Mouse (Mus musculus) CH12.LX (cell line): ENCODE results near the gene D630003M21Rik. TPM values are rescaled to one million over a fixed set of nuclear protein-coding genes. Genes with fewer than 3 reads are reported as not detected.

Experiments used
- DNase-seq: peaks from one replicate; pipeline ENCODE4 v3.0.0-alpha.2; 2013; ENCODE audit errors: extremely low read depth
- H3K27ac ChIP-seq: 2 replicates; pipeline ENCODE4 v1.5.1; 2012; ENCODE audit warnings: low read depth, mild to moderate bottlenecking, control low read depth, moderate library complexity; ENCODE audit not compliant: insufficient read depth
- H3K27me3 ChIP-seq: replicated peaks from 2 replicates; pipeline ENCODE3; 2012; ENCODE audit warnings: inconsistent platforms
- H3K36me3 ChIP-seq, 2 experiments: replicated peaks in 1 of 2; 2 replicates each; pipeline versions ENCODE3 to v1.6.1; 2012; ENCODE audit warnings: inconsistent platforms in 1 of 2, low read length in 1 of 2, mild to moderate bottlenecking in 1 of 2, mixed read lengths in 1 of 2, moderate library complexity in 1 of 2; ENCODE audit not compliant: control insufficient read depth in 1 of 2, insufficient read depth in 1 of 2
- H3K4me1 ChIP-seq, 2 experiments: 2 replicates each; pipeline ENCODE4 v1.6.1; 2012; ENCODE audit warnings: inconsistent platforms in 1 of 2, moderate library complexity in 1 of 2; ENCODE audit not compliant: insufficient read depth in 2 of 2, control insufficient read depth in 1 of 2
- H3K4me2 ChIP-seq: 2 replicates; pipeline ENCODE4 v1.6.1; 2012; ENCODE audit warnings: low read depth, mild to moderate bottlenecking, control low read depth; ENCODE audit not compliant: poor library complexity, insufficient read depth, severe bottlenecking
- H3K4me3 ChIP-seq, 3 experiments: fragments of 150-350 bp in 1 of 3; sonication (generic) in 1 of 3; replicated peaks in 1 of 3; 2 replicates each; pipeline versions ENCODE3 to v1.5.1; 2011 to 2012; ENCODE audit warnings: low read depth in 2 of 3, low read length in 2 of 3, mild to moderate bottlenecking in 2 of 3, moderate library complexity in 2 of 3, control low read depth in 1 of 3, improper control_type of control experiment in 1 of 3, inconsistent platforms in 1 of 3, mixed read lengths in 1 of 3; ENCODE audit not compliant: poor library complexity in 1 of 3
- H3K79me2 ChIP-seq: replicated peaks from 2 replicates; pipeline ENCODE4 v1.6.1; 2012; ENCODE audit warnings: mild to moderate bottlenecking, moderate library complexity; ENCODE audit not compliant: control insufficient read depth, poor library complexity, insufficient read depth, severe bottlenecking; ENCODE audit errors: extremely low read depth
- H3K9ac ChIP-seq: 2 replicates; pipeline ENCODE4 v1.6.1; 2012; ENCODE audit warnings: low read depth, mild to moderate bottlenecking, control low read depth, moderate library complexity; ENCODE audit not compliant: insufficient read depth
- H3K9me3 ChIP-seq: replicated peaks from 2 replicates; pipeline ENCODE3; 2012; ENCODE audit warnings: low read length, inconsistent platforms, mixed read lengths
- EP300 ChIP-seq: IDR thresholded peaks from 2 replicates; pipeline ENCODE4 v1.6.1; 2011; ENCODE audit warnings: low read length, improper control_type of control experiment
- GABPA ChIP-seq: IDR thresholded peaks from 2 replicates; pipeline ENCODE4 v1.6.1; 2012; ENCODE audit warnings: low read depth, low read length, improper control_type of control experiment, inconsistent platforms; ENCODE audit not compliant: insufficient replicate concordance
- IRF4 ChIP-seq: IDR thresholded peaks from 2 replicates; pipeline ENCODE4 v1.6.1; 2014; ENCODE audit warnings: low read depth, mild to moderate bottlenecking, inconsistent platforms, low read length, improper control_type of control experiment
- JUN ChIP-seq: IDR thresholded peaks from 2 replicates; pipeline ENCODE4 v1.6.1; 2011; ENCODE audit warnings: low read depth, mild to moderate bottlenecking, low read length, improper control_type of control experiment, moderate library complexity; ENCODE audit not compliant: insufficient read depth
- JUND ChIP-seq: conservative IDR thresholded peaks from 2 replicates; pipeline ENCODE4 v1.6.1; 2011; ENCODE audit warnings: low read depth, low read length, improper control_type of control experiment
- MAX ChIP-seq: IDR thresholded peaks from 2 replicates; pipeline ENCODE4 v1.6.1; 2011; ENCODE audit warnings: low read length, improper control_type of control experiment
- MAZ ChIP-seq: IDR thresholded peaks from 2 replicates; pipeline ENCODE4 v1.6.1; 2012; ENCODE audit warnings: low read depth, mild to moderate bottlenecking, inconsistent platforms, low read length, improper control_type of control experiment, moderate library complexity
- MYC ChIP-seq: IDR thresholded peaks from 2 replicates; pipeline ENCODE4 v1.6.1; 2011; ENCODE audit warnings: low read depth, mild to moderate bottlenecking, improper control_type of control experiment, low read length
- NELFE ChIP-seq: IDR thresholded peaks from 2 replicates; pipeline ENCODE4 v1.6.1; 2011; ENCODE audit warnings: low read depth, low read length, improper control_type of control experiment
- NRF1 ChIP-seq: IDR thresholded peaks from 2 replicates; pipeline ENCODE4 v1.6.1; 2014; ENCODE audit warnings: low read depth, mild to moderate bottlenecking, inconsistent platforms, low read length, improper control_type of control experiment, moderate library complexity
- PAX5 ChIP-seq: IDR thresholded peaks from 2 replicates; pipeline ENCODE4 v1.6.1; 2012; ENCODE audit warnings: low read length, inconsistent platforms, mixed read lengths
- SMC3 ChIP-seq: IDR thresholded peaks from 2 replicates; pipeline ENCODE4 v1.6.1; 2011; ENCODE audit warnings: low read depth, low read length, improper control_type of control experiment
- TCF12 ChIP-seq: IDR thresholded peaks from 2 replicates; pipeline ENCODE4 v1.6.1; 2014; ENCODE audit warnings: low read depth, mild to moderate bottlenecking, inconsistent platforms, low read length, improper control_type of control experiment
- USF1 ChIP-seq: IDR thresholded peaks from 2 replicates; pipeline ENCODE4 v1.6.1; 2014; ENCODE audit warnings: low read depth, mild to moderate bottlenecking, inconsistent platforms, low read length, improper control_type of control experiment
- ZKSCAN1 ChIP-seq: IDR thresholded peaks from 2 replicates; pipeline ENCODE4 v1.6.1; 2012; ENCODE audit warnings: low read depth, inconsistent platforms, low read length, improper control_type of control experiment, borderline replicate concordance
- ZMIZ1 ChIP-seq: IDR thresholded peaks from 2 replicates; pipeline ENCODE4 v1.6.1; 2012; ENCODE audit warnings: low read depth, mild to moderate bottlenecking, inconsistent platforms, low read length, improper control_type of control experiment
- ZNF384 ChIP-seq: IDR thresholded peaks from 2 replicates; pipeline ENCODE4 v1.6.1; 2012; ENCODE audit warnings: low read depth, low read length, improper control_type of control experiment, inconsistent platforms
- dilution Hi-C: fragments of 300-500 bp; cut with MboI; formaldehyde crosslinking; loops from 2 replicates; pipeline ENCODE4 v1.14.3; 2020; ENCODE audit warnings: low sequenced_read_pairs; ENCODE audit not compliant: extremely low pct_unique_long_range_greater_than_20kb, extremely low pct_ligation_motif_present
- in situ Hi-C: fragments of 300-500 bp; cut with MboI; formaldehyde crosslinking; loops from 3 replicates; pipeline ENCODE4 v1.14.3; 2019; ENCODE audit warnings: low sequenced_read_pairs, low pct_ligation_motif_present, low pct_unique_long_range_greater_than_20kb, mixed read lengths
- polyA plus RNA-seq: library from polyadenylated mRNA; unstranded; fragments of >175 nt; gene quantifications from 2 replicates; pipeline ENCODE4 v1.2.1, GENCODE M21; 2012; ENCODE audit warnings: low read depth; ENCODE audit not compliant: insufficient read length
- total RNA-seq, 2 experiments: library from RNA; depleted of rRNA; stranded (reverse); fragments of 300-350 nt in 1 of 2; fragments of >200 nt in 1 of 2; gene quantifications; 2 replicates each; pipeline ENCODE4 v1.2.3; 2012 to 2014

D630003M21Rik gene
- total and polyA plus RNA-seq, 3 experiments, result 0.23 to 1.4 (median 0.93) TPM

- H3K4me3 ChIP-seq, result no peak overlapping the region
- TF ChIP-seq TCF12, result no peak
- TF ChIP-seq MAZ, result no peak
- no peak for TF ChIP-seq JUND
- no peak for TF ChIP-seq ZKSCAN1
- TF ChIP-seq EP300, result no peak
- no peak overlapping the region for H3K4me2 ChIP-seq
- H3K27ac ChIP-seq, result no peak overlapping the region
- in situ Hi-C loops, result no loop called here
- no peaks in the 10 kb centered on the region for H3K36me3 ChIP-seq
- dilution Hi-C loops, result no loop called here
- H3K9me3 ChIP-seq, result peaks cover 3% of the 10 kb centered on the region
- no peaks in the 10 kb centered on the region for H3K79me2 ChIP-seq
- DNase-seq, result no peak
- H3K4me1 ChIP-seq, result peaks cover 8 to 33% of the 10 kb centered on the region in 2 experiments
- H3K9ac ChIP-seq, result no peak overlapping the region
- peaks cover 35% of the 10 kb centered on the region for H3K27me3 ChIP-seq
Measured at GRCm38 (mm10) chr2:158157654-158158053, 71.4 kb downstream of the D630003M21Rik start.

DNA sequence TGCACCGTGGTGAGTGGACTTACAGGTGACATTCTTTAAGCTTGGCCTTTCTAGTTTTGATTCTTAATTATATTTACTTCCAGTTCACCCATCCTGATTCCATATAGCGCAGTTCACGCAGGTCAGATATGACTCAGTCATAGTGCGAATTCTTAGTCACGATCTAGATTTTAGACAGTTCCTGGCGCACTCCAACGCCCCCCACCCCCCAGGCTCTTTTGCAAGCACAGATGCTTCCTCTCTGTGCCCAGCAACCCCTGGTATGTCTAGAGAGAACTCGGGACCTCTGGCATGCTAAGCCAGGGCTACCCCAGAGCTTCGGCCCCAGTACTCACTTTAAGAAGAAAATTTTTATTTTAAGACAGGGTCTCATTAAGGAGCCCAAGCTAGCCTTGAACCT, 72.5 kb downstream of the D630003M21Rik start:
- peaks cover 8 to 30% of the 10 kb centered on the region in 2 experiments for H3K4me1 ChIP-seq
- 0 out of 2 replicates have a peak, but pooled peaks have one; percentile 28 for TF ChIP-seq IRF4
- TF ChIP-seq NELFE, result no peak
- TF ChIP-seq MYC, result no peak
- TF ChIP-seq ZNF384, result no peak
- TF ChIP-seq EP300, result 0 out of 2 replicates have a peak, but pooled peaks have one; percentile 13
- dilution Hi-C loops (no loop called here), in situ Hi-C loops (no loop called here)
- no peak overlapping the region for H3K4me3 ChIP-seq
- no peak for DNase-seq
- no peaks in the 10 kb centered on the region for H3K36me3 ChIP-seq
- peaks cover 6% of the 10 kb centered on the region for H3K9me3 ChIP-seq
- H3K27ac ChIP-seq, result no peak overlapping the region
- H3K79me2 ChIP-seq, result no peaks in the 10 kb centered on the region
- H3K9ac ChIP-seq, result no peak overlapping the region
- H3K4me2 ChIP-seq, result no peak overlapping the region
- H3K27me3 ChIP-seq, result peaks cover 46% of the 10 kb centered on the region

- Histone ChIP-seq H3K27me3 (peaks cover 55% of the 10 kb centered on the region), H3K4me1 (peaks cover 8 to 25% of the 10 kb centered on the region in 2 experiments), H3K4me3 (no peak overlapping the region), H3K9me3 (peaks cover 14% of the 10 kb centered on the region), H3K79me2 (no peaks in the 10 kb centered on the region), H3K9ac (no peak overlapping the region), H3K4me2 (no peak overlapping the region), H3K27ac (no peak overlapping the region), H3K36me3 (no peaks in the 10 kb centered on the region)
- dilution Hi-C loops, result no loop called here
- in situ Hi-C loops, result no loop called here
- DNase-seq, result no peak
- TF ChIP-seq ZNF384 (no peak), USF1 (no peak), JUND (no peak), JUN (no peak), SMC3 (no peak), PAX5 (no peak), ZMIZ1 (no peak), NRF1 (no peak), GABPA (no peak), MAX (no peak), IRF4 (no peak)
Measured at GRCm38 (mm10) chr2:158155615-158156014, 73.4 kb downstream of the D630003M21Rik start.
